Mouse (Mus musculus) small intestine, adult 2 months (tissue): ENCODE measurements around the gene Cfap54. TPM values are rescaled to one million over a fixed set of nuclear protein-coding genes. Genes with fewer than 3 reads are reported as not detected.

Source experiments
- H3K27ac ChIP-seq: fragments of 200-500 bp; 2 replicates; pipeline ENCODE4 v1.5.1; 2012; ENCODE audit warnings: low read depth, low read length, control low read depth, inconsistent platforms; ENCODE audit not compliant: insufficient read depth
- H3K27me3 ChIP-seq: fragments of 200-500 bp; 2 replicates; pipeline ENCODE4 v1.6.1; 2012; ENCODE audit warnings: mild to moderate bottlenecking, moderate library complexity, low read length, inconsistent platforms; ENCODE audit not compliant: control insufficient read depth, insufficient read depth
- H3K36me3 ChIP-seq: fragments of 200-500 bp; 2 replicates; pipeline ENCODE4 v1.6.1; 2012; ENCODE audit warnings: mild to moderate bottlenecking, low read length, control low read depth, inconsistent platforms; ENCODE audit not compliant: control insufficient read depth, insufficient read depth
- H3K4me1 ChIP-seq: fragments of 200-500 bp; 2 replicates; pipeline ENCODE4 v1.6.1; 2012; ENCODE audit warnings: low read length, inconsistent platforms, mixed read lengths; ENCODE audit not compliant: control insufficient read depth, insufficient read depth, insufficient read length
- H3K4me3 ChIP-seq: fragments of 200-500 bp; 2 replicates; pipeline ENCODE4 v1.5.1; 2012; ENCODE audit warnings: low read depth, mild to moderate bottlenecking, control low read depth, inconsistent platforms, low read length, moderate library complexity
- CTCF ChIP-seq: fragments of 200-500 bp; IDR thresholded peaks from 2 replicates; pipeline ENCODE4 v1.5.1; 2012; ENCODE audit warnings: low read depth, mild to moderate bottlenecking, control low read depth, inconsistent platforms, low read length, moderate library complexity, mixed read lengths; ENCODE audit not compliant: insufficient replicate concordance, insufficient read length; ENCODE audit errors: extremely low read depth
- POLR2A ChIP-seq: fragments of 200-500 bp; IDR thresholded peaks from 2 replicates; pipeline ENCODE4 v1.6.1; 2012; ENCODE audit warnings: low read depth, mild to moderate bottlenecking, control low read depth, inconsistent platforms, low read length, moderate library complexity
- WGBS: fragments of 180-500 bp; shearing (Covaris S2); methylation state at CpG from one replicate; pipeline ENCODE4 v1.1.7; 2018; 5-methylcytosine and 5-hydroxymethylcytosine counted together
- polyA plus RNA-seq: library from polyadenylated mRNA; depleted of rRNA; stranded (reverse); fragments of >200 nt; gene quantifications from 2 replicates; pipeline ENCODE4 v1.2.3, GENCODE M21; 2012

Cfap54 gene
- polyA plus RNA-seq, 1 experiment = 0.13 TPM

DNA sequence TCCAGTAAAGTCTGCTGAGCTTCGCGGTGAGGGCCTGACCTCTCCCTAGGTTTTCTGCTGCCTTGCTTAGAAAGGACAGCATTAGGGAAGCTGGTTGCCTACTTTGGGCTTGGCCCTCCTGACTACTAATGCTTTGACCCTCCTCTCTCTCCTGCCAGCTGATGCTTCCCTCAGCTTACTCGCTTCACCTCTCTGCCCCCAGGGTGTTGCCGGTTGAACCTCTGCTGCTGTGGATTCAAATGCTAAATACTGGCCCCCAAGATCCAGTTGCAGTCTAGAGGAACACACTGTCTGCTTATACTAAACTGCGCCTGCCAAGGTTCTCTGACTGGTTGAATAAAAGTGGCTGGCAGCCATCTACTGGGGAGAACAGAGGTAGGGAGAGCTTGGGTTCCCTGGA, 263.2 kb downstream of the Cfap54 start:
- Histone ChIP-seq H3K27me3 (no peaks in the 10 kb centered on the region), H3K4me3 (no peak overlapping the region), H3K4me1 (no peaks in the 10 kb centered on the region), H3K36me3 (no peaks in the 10 kb centered on the region), H3K27ac (no peak overlapping the region)
- TF ChIP-seq CTCF (no peak), POLR2A (no peak)
- 66% methylated on average over 5 of the region's 5 CpGs for WGBS

DNA sequence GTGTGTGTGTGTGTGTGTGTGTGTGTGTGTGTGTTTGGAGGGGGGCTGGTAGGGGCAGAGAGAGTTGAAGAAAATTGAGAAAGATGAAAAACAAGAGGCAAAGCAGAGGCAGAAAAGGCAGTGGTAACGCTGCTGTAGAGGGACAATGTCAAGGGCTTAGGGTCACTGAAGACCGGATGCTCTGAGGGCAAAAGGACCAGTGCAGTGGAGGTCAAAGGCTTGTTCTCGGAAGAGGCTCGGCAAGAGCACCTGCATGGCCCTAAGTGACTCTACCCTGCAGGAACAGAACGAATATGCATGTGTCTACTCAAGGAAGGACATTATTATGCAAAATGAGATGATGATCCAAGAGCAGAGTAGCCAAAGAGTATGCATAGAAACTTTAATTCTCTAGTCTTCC, 264.5 kb downstream of the Cfap54 start:
- no peaks in the 10 kb centered on the region for H3K4me1 ChIP-seq
- no peak for TF ChIP-seq POLR2A
- TF ChIP-seq CTCF = no peak
- no peaks in the 10 kb centered on the region for H3K36me3 ChIP-seq
- WGBS = 81% methylated on average over 5 of the region's 5 CpGs
- no peak overlapping the region for H3K27ac ChIP-seq
- no peaks in the 10 kb centered on the region for H3K27me3 ChIP-seq
- H3K4me3 ChIP-seq = no peak overlapping the region

- TF ChIP-seq CTCF (no peak), POLR2A (no peak)
- Histone ChIP-seq H3K27ac (no peak overlapping the region), H3K27me3 (no peaks in the 10 kb centered on the region), H3K4me1 (no peaks in the 10 kb centered on the region), H3K4me3 (no peak overlapping the region), H3K36me3 (no peaks in the 10 kb centered on the region)
- WGBS = 88% methylated on average over 9 of the region's 9 CpGs
These were observed 270.5 kb downstream of the Cfap54 start for GRCm38 (mm10) chr10:92810894-92811293.

GRCm38 (mm10) chr10:92791908-92792307, 289.5 kb downstream of the Cfap54 start:
- no peak for TF ChIP-seq POLR2A
- no peak for TF ChIP-seq CTCF
- Histone ChIP-seq H3K4me3 (no peak overlapping the region), H3K27me3 (no peaks in the 10 kb centered on the region), H3K4me1 (no peaks in the 10 kb centered on the region), H3K27ac (no peak overlapping the region), H3K36me3 (no peaks in the 10 kb centered on the region)
- WGBS = 81% methylated on average over 10 of the region's 10 CpGs

GRCm38 (mm10) chr10:92791531-92791900, 289.9 kb downstream of the Cfap54 start:
- Histone ChIP-seq H3K27ac (no peak overlapping the region), H3K27me3 (no peaks in the 10 kb centered on the region), H3K36me3 (no peaks in the 10 kb centered on the region), H3K4me1 (no peaks in the 10 kb centered on the region), H3K4me3 (no peak overlapping the region)
- TF ChIP-seq POLR2A = no peak
- no peak for TF ChIP-seq CTCF
- WGBS = 84% methylated on average over 9 of the region's 9 CpGs

GRCm38 (mm10) chr10:92790893-92791530, 290.4 kb downstream of the Cfap54 start:
- no peaks in the 10 kb centered on the region for H3K27me3 ChIP-seq
- H3K4me1 ChIP-seq = no peaks in the 10 kb centered on the region
- 77% methylated on average over 7 of the region's 7 CpGs for WGBS
- no peak overlapping the region for H3K27ac ChIP-seq
- H3K4me3 ChIP-seq = no peak overlapping the region
- H3K36me3 ChIP-seq = no peaks in the 10 kb centered on the region
- no peak for TF ChIP-seq POLR2A
- TF ChIP-seq CTCF = no peak

DNA sequence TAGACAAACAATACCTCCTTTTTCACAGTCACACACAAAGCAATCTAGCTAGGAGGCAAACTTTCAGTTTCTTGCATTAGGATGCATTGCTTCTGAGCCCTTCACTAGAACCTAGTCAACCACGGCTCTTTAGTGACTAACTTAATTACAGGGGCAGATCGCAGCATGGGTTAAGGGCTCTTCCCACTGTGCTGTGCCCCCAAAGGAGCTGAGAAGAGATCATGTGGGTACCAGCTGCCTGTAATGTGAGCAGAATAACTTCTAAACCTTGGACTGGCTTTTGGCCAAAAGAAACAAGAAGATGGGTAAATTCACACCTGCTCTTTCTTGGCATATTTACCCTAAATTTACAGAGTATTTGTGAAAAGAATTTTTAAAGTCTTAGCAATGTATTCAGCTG, 291.2 kb downstream of the Cfap54 start:
- Histone ChIP-seq H3K27me3 (no peaks in the 10 kb centered on the region), H3K36me3 (no peaks in the 10 kb centered on the region), H3K27ac (no peak overlapping the region), H3K4me3 (no peak overlapping the region), H3K4me1 (no peaks in the 10 kb centered on the region)
- WGBS = 70% methylated on average over 2 of the region's 2 CpGs
- no peak for TF ChIP-seq POLR2A
- TF ChIP-seq CTCF = no peak
